Mouse (Mus musculus) central nervous system, embryonic 14 days (tissue): Measurements from ENCODE around the gene Cln5. TPM values are rescaled to one million over a fixed set of nuclear protein-coding genes. Genes with fewer than 3 reads are reported as not detected.

Experiments used
- polyA plus RNA-seq: library from polyadenylated mRNA; depleted of rRNA; stranded (reverse); fragments of >200 nt; gene quantifications from 2 replicates; pipeline ENCODE4 v1.2.3, GENCODE M21; 2012; rRNA removed

The Cln5 gene
- polyA plus RNA-seq = 8.6 and 12.1 TPM in 2 replicates

DNA sequence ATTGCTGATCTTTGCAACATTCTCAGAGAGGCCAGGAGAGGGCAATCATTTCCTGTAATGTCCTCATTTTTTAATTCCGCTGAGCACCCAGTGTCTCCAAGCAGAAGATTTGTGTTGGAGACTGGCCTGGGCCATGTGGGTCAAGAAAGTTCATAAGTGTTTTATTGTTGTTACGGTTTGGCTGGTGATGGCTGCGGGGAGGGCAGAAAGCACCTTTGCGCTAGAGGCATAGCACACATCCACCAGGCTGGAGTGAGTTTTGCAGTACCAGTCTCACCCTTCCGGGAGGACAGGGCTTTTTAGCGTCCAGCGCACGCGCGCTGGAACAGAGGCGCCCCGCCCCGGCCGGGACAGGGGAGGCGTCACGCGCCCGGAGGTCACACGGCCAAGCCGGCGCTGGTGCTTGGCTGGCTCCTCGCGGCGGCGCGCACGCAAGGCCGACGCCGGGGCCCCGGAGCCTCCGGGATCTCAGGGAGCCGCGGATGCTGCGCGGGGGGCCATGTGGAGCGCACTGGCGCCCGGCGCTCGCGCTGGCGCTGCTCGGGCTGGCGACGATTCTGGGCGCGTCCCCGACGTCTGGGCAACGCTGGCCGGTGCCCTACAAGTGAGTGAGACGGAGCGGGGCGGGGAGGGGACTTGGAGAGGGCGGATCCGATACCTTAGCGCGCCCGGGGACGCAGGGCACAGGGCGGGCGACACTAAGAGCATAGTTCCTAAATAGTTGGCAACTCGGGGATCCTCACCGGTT is at the start of gene Cln5:
Cln5 (plus strand) TSS at position 353 of the 748 bp plus-strand sequence.

DNA sequence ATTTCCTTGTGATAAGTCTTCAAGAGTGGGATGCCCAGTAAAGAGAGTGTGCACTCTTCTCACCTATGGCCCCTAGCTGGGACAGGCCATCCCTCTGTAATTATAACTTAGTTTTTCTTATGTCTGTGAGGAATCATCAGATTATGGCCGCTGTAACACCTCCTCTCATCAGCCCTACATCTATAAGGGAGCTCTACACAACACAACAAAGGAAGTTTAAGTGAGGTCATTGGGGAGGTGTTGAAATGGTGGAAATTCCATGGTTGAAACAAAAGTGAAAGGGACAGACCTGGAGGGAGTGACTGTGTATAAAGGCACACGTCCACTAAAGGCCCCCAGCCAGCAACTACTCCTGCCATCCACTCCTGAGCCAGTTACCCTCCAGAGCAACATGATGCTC is 23.3 kb upstream of the Cln5 start, which contains the start of gene Acod1:
Acod1 (plus strand) TSS at position 301 of the 400 bp plus-strand sequence.

GRCm38 (mm10) chr14:103099238-103099933 is 29.4 kb downstream of the Cln5 start, which contains the start of gene Fbxl3:
Gene Fbxl3 (minus strand): TSS chr14:103099566.

Other genes with a start within 250 kb of the Cln5 start
- gene Kctd12, start 87.6 kb upstream of the Cln5 start, polyA plus RNA-seq = 24.7 and 47.6 TPM in 2 replicates
- gene Acod1, start 23.2 kb upstream of the Cln5 start, polyA plus RNA-seq = 0.75 and 1.9 TPM in 2 replicates
- 84.2 and 87.8 TPM in 2 replicates for gene Fbxl3, start 29.4 kb downstream of the Cln5 start, polyA plus RNA-seq